Mouse (Mus musculus) hindbrain, embryonic 11.5 days (tissue): ENCODE results near the gene Acad11. TPM values are rescaled to one million over a fixed set of nuclear protein-coding genes. Genes with fewer than 3 reads are reported as not detected.

ENCODE experiments used
- ATAC-seq: fragments of 200-750 bp; cut with Nextera tagmentation; 2 replicates; pipeline ENCODE4 v1.8.0; 2017; ENCODE audit warnings: mild to moderate bottlenecking, moderate TSS enrichment, moderate library complexity; ENCODE audit not compliant: low FRiP score
- DNase-seq: peaks from one replicate; pipeline ENCODE4 v3.0.0-alpha.2; 2015; ENCODE audit warnings: low spot score
- H3K27ac ChIP-seq: fragments of 300-500 bp; sonication (generic); 2 replicates; pipeline ENCODE4 v1.5.1; 2014; ENCODE audit warnings: mild to moderate bottlenecking, low read depth, low read length
- H3K27me3 ChIP-seq: fragments of 300-500 bp; sonication (generic); 2 replicates; pipeline ENCODE4 v1.6.1; 2014; ENCODE audit warnings: mild to moderate bottlenecking, low read length, moderate library complexity, mixed read lengths; ENCODE audit not compliant: control insufficient read depth, insufficient read depth
- H3K36me3 ChIP-seq: fragments of 300-500 bp; sonication (generic); 2 replicates; pipeline ENCODE4 v1.6.1; 2014; ENCODE audit warnings: mild to moderate bottlenecking, low read length, moderate library complexity, mixed read lengths; ENCODE audit not compliant: control insufficient read depth, insufficient read depth
- H3K4me1 ChIP-seq: fragments of 300-500 bp; sonication (generic); replicated peaks from 2 replicates; pipeline ENCODE4 v1.6.1; 2014; ENCODE audit warnings: low read length, mixed read lengths; ENCODE audit not compliant: control insufficient read depth, insufficient read depth
- H3K4me2 ChIP-seq: fragments of 300-500 bp; sonication (generic); replicated peaks from 2 replicates; pipeline ENCODE4 v1.6.1; 2014; ENCODE audit warnings: mild to moderate bottlenecking, low read depth, low read length
- H3K4me3 ChIP-seq: fragments of 300-500 bp; sonication (generic); 2 replicates; pipeline ENCODE4 v1.5.1; 2014; ENCODE audit warnings: low read depth, low read length
- H3K9ac ChIP-seq: fragments of 300-500 bp; sonication (generic); 2 replicates; pipeline ENCODE4 v1.6.1; 2014; ENCODE audit warnings: low read depth, low read length
- H3K9me3 ChIP-seq: fragments of 300-500 bp; sonication (generic); 2 replicates; pipeline ENCODE4 v1.6.1; 2016; ENCODE audit warnings: low read length; ENCODE audit not compliant: control insufficient read depth
- WGBS: fragments of 180-500 bp; shearing (Covaris S2); extraction: QIAGEN DNeasy Blood & Tissue Kit; methylation state at CpG from one replicate; pipeline ENCODE4 v1.1.7; 2014; 5-methylcytosine and 5-hydroxymethylcytosine counted together
- polyA plus RNA-seq: library from polyadenylated mRNA; unstranded; fragments of >200 nt; fragmentation: Nextera tagmentation; extraction: Ambion mirVana; gene quantifications from 2 replicates; pipeline ENCODE4 v1.2.1, GENCODE M21; 2014

Acad11 gene
- polyA plus RNA-seq, 1 experiment from 2014 or later, result 7.9 TPM

DNA sequence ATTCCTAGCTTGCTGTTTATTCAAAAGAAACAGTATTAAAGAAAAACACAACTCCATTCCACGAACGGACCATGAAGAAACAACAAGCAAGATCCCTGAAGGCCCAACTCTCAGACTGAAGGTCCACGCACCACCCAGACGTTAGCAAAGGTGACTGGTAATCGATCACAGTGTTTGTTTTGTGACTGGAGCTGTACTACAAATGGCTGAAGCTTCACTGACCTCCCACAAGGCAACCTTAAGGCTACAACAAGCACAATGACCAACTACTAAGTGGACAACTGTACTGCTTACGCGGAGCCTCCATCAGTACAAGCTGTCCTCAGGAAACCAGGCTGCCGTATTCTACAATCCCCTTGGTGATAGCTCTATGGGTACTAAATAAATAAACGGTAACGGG, 106.8 kb downstream of the Acad11 start:
- Histone ChIP-seq H3K4me2 (no peak overlapping the region), H3K27ac (no peak overlapping the region), H3K4me3 (no peak overlapping the region), H3K27me3 (no peaks in the 10 kb centered on the region), H3K4me1 (no peaks in the 10 kb centered on the region), H3K9me3 (no peaks in the 10 kb centered on the region), H3K36me3 (peaks cover 5% of the 10 kb centered on the region; the same call in 1 of the 2 replicates), H3K9ac (no peak overlapping the region)
- 96% methylated on average over 10 of the region's 10 CpGs for WGBS
- DNase-seq (no peak), ATAC-seq (no peak)

DNA sequence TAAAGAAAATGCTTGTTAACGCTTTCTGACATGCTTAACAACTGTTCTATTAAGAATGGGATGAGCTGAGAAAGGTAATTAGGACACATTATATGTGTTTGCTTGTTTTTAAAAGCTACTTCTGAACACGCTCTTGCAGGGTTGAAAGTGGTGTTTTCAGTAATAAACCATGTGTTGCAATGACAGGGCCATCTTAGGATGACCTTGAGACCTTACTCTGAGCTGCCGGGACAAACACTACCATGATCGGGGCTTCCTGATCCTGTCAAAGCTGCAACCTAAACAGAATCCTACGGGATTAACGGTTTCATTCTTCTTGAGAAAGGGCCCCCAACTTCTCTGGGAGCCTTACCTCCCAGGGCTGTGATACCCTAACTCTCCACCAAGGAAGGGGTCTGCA, 108.5 kb downstream of the Acad11 start:
- Histone ChIP-seq H3K4me3 (no peak overlapping the region), H3K27ac (no peak overlapping the region), H3K9me3 (no peaks in the 10 kb centered on the region), H3K9ac (no peak overlapping the region), H3K4me1 (no peaks in the 10 kb centered on the region), H3K4me2 (no peak overlapping the region), H3K36me3 (peaks cover 4% of the 10 kb centered on the region; the same call in 1 of the 2 replicates), H3K27me3 (no peaks in the 10 kb centered on the region)
- WGBS, result 94% methylated on average over 6 of the region's 6 CpGs
- ATAC-seq (no peak), DNase-seq (no peak)

DNA sequence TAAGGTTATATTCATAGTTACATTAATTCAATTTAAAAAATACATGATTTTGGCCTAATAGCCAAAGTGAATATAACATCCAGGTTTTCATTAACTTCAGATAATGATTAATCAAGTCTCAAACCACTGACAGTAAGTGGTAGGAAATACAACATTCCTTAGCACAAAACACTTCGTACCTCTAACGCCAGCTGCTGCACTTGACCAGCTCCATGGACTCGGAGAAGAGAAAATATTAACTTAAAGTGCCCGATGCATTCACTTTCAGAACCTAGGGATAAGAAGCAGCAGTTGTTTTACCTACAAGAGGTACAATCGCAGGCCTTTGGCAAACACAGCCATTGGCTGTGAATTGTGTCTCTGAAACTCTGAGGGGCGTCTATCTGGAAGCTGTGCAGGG, 109.2 kb downstream of the Acad11 start:
- H3K4me1 ChIP-seq, result no peaks in the 10 kb centered on the region
- H3K9me3 ChIP-seq, result no peaks in the 10 kb centered on the region
- no peak for DNase-seq
- H3K9ac ChIP-seq, result no peak overlapping the region
- WGBS, result 96% methylated on average over 6 of the region's 6 CpGs
- no peak overlapping the region for H3K4me3 ChIP-seq
- no peak overlapping the region for H3K27ac ChIP-seq
- H3K4me2 ChIP-seq, result no peak overlapping the region
- no peaks in the 10 kb centered on the region for H3K27me3 ChIP-seq
- 0 out of 2 replicates have a peak, but pooled peaks cover 2% of the 10 kb centered on the region for H3K36me3 ChIP-seq
- no peak for ATAC-seq

Other genes with a start within 250 kb of the Acad11 start
- gene Nphp3, start 60.8 kb upstream of the Acad11 start, polyA plus RNA-seq, result 3.7 and 4.2 TPM in 2 replicates
- not detected in 2 replicates for gene Gm28305, start 22.7 kb upstream of the Acad11 start, polyA plus RNA-seq
- 68.1 and 68.6 TPM in 2 replicates for gene Uba5, start 243 bp upstream of the Acad11 start, polyA plus RNA-seq
- gene Ackr4, start 63.6 kb downstream of the Acad11 start, polyA plus RNA-seq, result 0.31 and 0.38 TPM in 2 replicates
- gene Dnajc13, start 199.6 kb downstream of the Acad11 start, polyA plus RNA-seq, result 19.8 and 31.5 TPM in 2 replicates